Mouse (Mus musculus): ENCODE data around the gene Plekha5.

Plekha5 gene

GRCm38 (mm10) chr6:140423846-140424200, at the start of gene Plekha5:
Gene Plekha5 (plus strand): TSS chr6:140424054.
- DNase-seq, result peak; percentile 61

DNA sequence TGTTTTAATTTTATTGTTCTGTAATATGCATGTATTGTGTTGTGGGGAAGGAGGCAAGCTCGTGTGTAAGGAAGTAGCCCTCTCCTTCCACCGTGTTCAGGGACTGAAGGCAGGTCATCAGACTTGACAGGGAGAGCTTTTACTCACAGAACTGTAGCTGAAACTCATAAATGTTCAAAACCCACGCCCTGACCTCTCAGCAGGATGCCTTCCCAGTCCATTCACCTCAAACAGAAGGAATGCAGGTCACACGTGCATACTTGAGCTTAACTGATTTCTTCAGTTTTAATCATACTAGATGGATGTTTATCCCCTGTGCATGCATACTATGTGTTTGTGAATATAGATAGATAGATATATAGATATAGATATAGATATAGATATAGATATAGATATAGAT, 48.2 kb upstream of the Plekha5 start:
- no peak for DNase-seq

GRCm38 (mm10) chr6:140380588-140380987, 43.3 kb upstream of the Plekha5 start:
- no peak for DNase-seq

- DNase-seq, result no peak
Observed at GRCm38 (mm10) chr6:140381162-140381561, 42.7 kb upstream of the Plekha5 start.

DNA sequence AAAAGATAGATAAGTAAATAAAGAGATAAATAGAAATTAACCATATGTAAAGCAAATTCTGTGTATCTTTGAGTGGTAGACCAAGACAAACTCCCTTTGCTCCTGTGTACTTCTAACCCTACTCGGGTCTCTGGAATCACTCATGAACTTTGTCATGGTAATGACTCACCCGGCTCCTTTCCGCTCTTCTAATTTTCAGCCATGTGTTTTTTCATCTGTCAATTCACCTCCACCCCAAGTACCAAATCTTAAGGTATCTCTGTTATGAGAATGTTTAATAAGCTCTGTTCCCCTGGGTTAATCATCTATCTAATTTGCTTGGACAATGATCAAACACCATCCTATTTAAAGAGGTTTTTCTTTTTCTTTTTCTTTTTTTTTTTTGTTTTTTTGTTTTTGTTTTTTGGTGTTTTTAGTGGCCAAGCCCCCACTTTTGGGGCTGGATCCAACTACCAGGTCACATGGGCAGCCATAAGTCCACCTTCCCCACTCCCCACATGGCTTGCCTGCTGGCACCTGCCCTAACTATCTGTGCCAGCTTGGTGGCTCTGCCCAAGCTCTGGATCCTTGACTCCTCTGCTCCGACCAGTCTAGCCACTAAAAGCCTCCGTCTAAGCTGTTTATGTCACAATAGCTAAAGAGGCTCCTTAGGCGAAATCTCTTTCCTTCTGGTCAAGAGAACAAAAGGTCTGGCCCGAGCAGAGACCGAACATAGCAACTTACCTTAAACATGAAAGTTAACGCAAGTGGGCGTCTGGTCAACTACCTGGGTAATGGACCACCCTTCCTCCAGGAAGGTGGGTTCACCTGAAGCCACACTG, 40.1 kb upstream of the Plekha5 start:
- DNase-seq, result no peak

GRCm38 (mm10) chr6:140396687-140397086, 27.2 kb upstream of the Plekha5 start:
- DNase-seq, result no peak

DNA sequence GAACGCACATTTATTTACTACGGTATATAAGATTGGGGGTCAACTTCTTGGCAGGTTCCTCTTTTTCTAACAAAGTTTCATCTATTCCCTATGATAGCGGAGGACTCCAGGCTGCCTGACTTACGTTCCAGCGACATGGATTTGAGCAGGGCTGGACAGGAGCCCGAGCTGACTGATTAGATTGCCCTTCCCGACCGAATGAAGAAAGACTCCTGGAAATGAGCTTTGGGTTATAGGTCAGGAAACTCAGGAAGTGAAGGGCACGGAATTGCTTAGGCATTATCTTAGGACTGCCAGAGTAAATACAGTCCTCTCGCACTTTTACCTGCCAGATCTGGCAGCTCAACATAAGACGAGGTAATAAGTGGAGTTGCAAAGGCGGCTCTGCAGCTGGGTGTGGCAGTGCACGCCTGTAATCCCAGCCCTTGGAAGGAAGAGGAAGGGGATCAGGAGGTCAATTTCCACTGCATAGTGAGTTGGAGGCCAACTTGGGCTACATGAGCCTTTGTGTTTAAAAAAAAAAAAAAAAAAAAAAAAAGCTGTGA, 21.0 kb upstream of the Plekha5 start:
- no peak for DNase-seq

GRCm38 (mm10) chr6:140411996-140412395, 11.9 kb upstream of the Plekha5 start:
- DNase-seq, result no peak

DNA sequence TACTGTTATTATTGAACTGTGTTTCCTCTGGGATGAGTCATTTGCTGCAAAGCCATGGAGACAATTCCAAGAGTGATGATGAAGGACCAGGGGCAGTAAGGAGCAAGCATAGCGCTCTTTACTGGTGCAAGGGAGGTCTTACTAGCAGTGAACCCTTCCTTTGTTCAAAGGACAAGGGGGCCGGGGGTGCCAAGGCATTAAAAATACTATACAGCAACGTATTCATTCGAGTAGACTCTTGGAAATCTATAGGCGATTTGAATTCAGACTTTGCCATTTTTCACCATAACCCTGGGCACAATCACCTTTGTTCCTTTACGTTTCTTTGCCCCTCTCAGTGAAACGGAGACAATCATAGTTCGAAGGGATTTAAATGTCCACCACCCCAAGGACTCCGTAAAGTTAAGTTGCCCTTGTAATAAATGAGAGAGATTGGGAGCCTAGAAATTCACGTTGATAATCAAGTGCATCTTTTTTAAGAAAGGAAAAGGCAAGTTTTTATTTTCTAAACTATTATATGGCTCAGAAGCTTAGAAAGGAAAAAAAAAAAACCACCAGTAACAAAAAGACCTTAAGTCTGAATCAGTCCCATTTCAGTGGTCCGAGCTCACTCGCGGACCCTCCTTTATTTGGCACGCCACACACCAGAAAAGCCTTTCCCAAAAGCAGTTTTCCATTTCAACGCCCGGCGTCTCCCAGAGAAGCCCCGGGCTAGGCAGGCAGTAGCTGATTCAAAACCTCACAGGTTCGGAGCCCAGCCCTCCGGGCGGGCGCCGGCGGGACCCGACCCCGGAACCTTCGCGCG, 611 bp upstream of the Plekha5 start:
- DNase-seq, result no peak

DNA sequence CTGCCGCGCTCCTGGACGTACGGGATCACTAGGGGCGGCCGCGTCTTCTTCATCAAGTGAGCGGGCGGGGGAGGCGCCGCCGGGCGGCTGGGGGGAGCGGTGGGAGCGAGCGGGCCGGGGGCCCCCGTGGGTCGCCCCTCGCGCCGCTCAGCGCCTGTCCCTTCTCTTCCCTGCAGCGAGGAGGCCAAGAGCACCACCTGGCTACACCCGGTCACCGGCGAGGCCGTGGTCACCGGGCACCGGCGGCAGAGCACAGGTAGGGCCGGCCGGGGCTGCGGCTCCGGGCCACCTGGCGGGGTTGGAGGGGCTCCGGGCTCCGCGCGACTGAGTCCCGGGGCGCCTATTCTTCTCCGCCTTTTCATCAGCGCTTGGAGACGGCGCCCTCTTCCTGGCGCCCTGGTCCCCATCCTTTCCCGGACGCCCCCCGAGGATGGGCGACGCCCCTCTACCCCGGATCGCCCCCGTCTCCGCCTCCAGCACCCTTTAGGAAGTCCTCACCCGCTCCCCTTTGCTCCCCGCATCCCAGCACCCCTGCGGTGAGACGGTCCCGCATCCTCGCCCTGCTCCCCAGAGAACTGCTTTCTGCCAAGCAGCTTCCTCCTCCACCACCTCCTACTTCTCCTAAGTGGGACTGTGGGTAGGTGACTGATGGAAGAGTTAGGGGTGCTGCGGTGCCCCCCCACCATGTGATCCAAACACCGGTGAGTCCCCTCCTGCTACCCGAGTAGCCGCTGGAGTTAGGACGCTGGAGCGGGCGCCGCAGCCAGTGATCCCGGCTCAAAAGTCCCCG, 542 bp downstream of the Plekha5 start:
- DNase-seq, result peak; percentile 33

- DNase-seq, result peak; percentile 43
Observed at GRCm38 (mm10) chr6:140424991-140425361, 1.1 kb downstream of the Plekha5 start.

- DNase-seq, result no peak
Observed at GRCm38 (mm10) chr6:140429236-140429635, 5.4 kb downstream of the Plekha5 start.

DNA sequence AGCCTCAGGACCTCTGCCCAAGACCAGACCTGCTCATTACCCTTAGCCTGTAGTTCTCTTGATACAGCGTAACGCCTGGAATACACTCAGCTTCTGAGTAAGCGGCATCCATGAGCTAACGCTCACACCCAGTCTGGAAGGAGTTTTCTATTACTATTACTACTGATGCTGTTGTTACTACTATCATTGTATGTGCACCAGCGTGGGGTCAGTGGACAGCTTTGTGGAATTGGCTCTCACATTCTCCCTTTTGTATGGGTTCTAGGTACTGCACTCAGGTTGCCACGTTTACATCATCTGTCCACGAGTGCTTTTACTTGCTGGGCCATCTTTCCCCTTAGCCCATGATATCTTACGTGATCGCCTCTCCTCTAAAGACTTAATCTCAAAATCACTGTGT, 8.5 kb downstream of the Plekha5 start:
- DNase-seq, result no peak

- DNase-seq, result peak; percentile 69
Observed at GRCm38 (mm10) chr6:140443374-140443773, 19.5 kb downstream of the Plekha5 start.

DNA sequence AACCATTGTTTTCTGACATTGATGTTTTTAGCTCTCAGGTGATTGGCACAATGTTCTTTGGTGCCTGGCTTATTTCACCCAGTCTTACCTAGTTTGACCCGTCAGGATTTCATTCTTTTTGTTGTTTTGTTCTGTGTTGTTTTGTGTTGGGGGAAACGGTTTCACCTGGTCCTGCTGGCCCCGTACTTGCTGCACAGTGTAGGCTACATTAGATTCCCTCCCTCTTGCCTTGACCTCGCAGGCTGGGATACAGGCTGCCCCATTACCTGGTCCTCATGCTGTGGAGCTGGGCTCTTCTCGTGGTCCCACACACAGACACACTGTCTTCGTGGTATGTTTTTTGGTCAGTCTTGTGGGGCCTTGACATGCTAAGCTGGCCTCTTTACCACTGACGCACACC, 20.3 kb downstream of the Plekha5 start:
- DNase-seq, result no peak

- DNase-seq, result no peak
Observed at GRCm38 (mm10) chr6:140444855-140445465, 21.1 kb downstream of the Plekha5 start.

DNA sequence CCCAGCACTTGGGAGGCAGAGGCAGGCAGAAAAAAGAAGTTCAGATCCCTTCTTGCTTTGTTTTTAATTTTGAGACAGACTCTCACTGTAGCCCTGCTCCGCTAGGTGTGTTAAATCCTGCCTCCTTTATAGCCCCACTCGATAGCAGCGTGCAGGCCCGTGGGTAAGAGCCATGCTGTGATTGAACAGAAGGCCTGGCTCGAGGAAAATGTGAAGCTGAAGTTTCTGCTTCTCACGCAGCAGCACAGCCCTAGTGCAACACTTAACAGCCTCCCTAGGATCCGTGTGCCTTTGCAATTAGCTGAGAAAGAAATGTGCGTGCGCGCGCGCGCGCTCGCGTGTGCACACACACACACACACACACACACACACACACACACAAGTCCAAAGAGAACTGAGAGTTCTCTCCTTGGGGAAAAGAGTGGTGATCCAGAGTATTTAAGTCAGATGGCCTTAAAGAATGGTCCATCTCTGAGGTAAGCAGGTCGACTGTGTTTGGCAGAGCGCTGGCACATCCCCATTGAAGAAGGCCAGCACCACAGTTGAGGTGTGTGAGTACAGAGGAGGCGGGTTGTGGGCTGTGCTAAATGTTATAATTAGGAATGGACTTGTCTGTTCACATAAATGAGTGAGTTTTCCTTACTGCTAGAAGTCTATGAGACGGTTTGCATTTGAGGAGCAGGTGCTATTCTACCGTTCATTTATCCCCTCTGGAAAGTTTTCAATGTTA, 24.3 kb downstream of the Plekha5 start:
- no peak for DNase-seq

GRCm38 (mm10) chr6:140450693-140451092, 26.8 kb downstream of the Plekha5 start:
- DNase-seq, result no peak

GRCm38 (mm10) chr6:140452736-140453135, 28.9 kb downstream of the Plekha5 start:
- DNase-seq, result no peak

- DNase-seq, result no peak
Observed at GRCm38 (mm10) chr6:140453454-140453853, 29.6 kb downstream of the Plekha5 start.

DNA sequence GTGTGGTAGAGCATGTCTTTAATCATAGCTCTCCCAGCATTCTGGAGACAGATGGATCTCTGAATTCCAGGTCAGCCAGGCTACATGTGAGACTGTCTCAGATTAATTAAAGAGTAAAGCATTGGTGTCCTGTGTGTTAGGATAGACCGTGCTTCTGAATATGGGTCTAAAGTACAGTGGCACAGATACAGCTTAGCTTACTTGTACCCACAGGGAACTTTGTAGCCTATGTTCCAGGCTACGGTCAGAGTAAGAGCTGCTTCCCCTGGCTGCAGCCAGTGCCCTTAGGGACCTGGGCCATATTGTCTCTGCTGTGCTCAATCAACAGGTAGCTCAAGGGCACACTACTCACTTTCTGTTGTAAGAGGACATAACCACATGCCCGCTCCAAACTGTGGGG, 30.5 kb downstream of the Plekha5 start:
- DNase-seq, result no peak

DNA sequence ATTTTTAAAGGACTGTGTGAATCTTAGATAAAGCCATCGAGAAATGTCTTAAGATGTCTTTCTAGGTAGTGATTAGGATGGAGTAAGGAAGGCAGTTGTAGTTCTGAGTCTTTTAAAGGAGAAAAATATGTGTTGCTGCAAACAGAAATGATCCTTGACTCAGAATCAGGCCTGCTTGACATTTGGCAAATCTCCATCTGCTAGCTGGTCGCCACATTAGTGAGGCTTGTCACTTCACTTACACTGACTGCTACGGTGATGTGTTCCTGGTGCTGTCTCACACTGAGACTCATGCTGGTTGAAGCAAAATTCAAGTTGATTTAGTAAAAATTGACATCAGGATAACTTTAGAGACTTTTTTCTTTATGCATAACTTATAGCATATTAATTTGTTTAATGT, 32.0 kb downstream of the Plekha5 start:
- DNase-seq, result peak; percentile 35
